Mouse (Mus musculus) testis, adult 2 months (tissue): Measurements from ENCODE around the gene Copz1.

ENCODE experiments used
- CTCF ChIP-seq: fragments of 200-500 bp; IDR thresholded peaks from 2 replicates; pipeline ENCODE4 v1.5.1; 2012; ENCODE audit warnings: low read depth, mild to moderate bottlenecking, inconsistent platforms, low read length, moderate library complexity; ENCODE audit not compliant: control insufficient read depth, insufficient read depth, insufficient replicate concordance
- POLR2A ChIP-seq: fragments of 200-500 bp; IDR thresholded peaks from 2 replicates; pipeline ENCODE4 v1.6.1; 2012; ENCODE audit warnings: low read depth, mild to moderate bottlenecking, inconsistent platforms, low read length, moderate library complexity; ENCODE audit not compliant: control insufficient read depth

DNA sequence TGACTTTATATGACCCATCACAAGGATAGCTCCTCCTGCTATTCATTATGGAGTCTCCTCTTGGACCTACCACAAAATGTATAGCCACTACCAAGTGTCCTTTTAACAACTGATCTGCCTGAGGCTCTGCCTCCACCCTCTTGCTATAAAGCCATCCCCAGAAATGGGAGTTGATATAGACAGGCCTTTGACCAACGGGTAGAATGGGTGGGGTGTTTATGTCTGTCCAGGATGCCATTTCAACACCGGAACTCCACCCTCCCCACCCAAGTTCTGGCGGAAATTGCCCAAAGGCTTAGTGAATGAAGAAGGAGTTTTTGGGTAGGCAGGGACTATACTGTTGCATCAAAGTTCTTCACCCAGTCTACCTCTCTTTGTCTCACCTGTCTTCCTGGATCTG lies 19.9 kb upstream of the Copz1 start:
- TF ChIP-seq CTCF (no peak), POLR2A (no peak)
